Mouse (Mus musculus) small intestine, adult 2 months (tissue): Measurements from ENCODE around the gene 4632433K11Rik.

Source experiments
- CTCF ChIP-seq: fragments of 200-500 bp; IDR thresholded peaks from 2 replicates; pipeline ENCODE4 v1.5.1; 2012; ENCODE audit warnings: low read depth, mild to moderate bottlenecking, control low read depth, inconsistent platforms, low read length, moderate library complexity, mixed read lengths; ENCODE audit not compliant: insufficient replicate concordance, insufficient read length; ENCODE audit errors: extremely low read depth
- POLR2A ChIP-seq: fragments of 200-500 bp; IDR thresholded peaks from 2 replicates; pipeline ENCODE4 v1.6.1; 2012; ENCODE audit warnings: low read depth, mild to moderate bottlenecking, control low read depth, inconsistent platforms, low read length, moderate library complexity

- no peak for TF ChIP-seq CTCF
- TF ChIP-seq POLR2A, result no peak
These were observed 12.2 kb downstream of the 4632433K11Rik start for GRCm38 (mm10) chr7:5046112-5046511.
